Mouse (Mus musculus) testis, postnatal 10 days (tissue): ENCODE data around the gene Mamdc4.
A peak's percentile ranks its signal among the peaks of the same experiment; 100 is the strongest.
"Not testable (repeated sequence)": the region's sequence is repeated elsewhere in the genome, so short reads cannot be mapped to it uniquely, and the experiment has no call there.

Experiments used
- DNase-seq: peaks from one replicate; pipeline ENCODE4 v3.0.0; 2021; ENCODE audit warnings: low spot score

Gene Mamdc4

DNA sequence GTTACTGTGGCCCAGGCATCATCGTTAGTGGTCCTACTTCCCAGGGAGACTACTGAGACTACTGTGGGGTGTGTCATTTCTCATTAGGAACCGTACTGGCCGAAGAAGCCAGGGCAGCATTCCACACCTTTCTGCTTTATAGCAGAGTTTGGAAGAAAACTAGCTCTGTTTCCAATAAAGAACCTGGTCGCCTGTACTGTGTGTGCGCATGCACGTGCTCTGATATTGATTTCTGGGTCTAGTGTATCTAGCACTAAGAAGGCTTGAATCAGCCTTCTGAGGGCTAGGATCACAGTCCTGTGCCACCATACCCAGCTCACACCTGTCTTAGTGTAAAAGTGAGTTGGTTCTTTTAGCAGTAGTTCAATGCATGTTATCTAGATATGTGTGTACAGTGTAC lies 15.9 kb downstream of the Mamdc4 start:
- no peak for DNase-seq

DNA sequence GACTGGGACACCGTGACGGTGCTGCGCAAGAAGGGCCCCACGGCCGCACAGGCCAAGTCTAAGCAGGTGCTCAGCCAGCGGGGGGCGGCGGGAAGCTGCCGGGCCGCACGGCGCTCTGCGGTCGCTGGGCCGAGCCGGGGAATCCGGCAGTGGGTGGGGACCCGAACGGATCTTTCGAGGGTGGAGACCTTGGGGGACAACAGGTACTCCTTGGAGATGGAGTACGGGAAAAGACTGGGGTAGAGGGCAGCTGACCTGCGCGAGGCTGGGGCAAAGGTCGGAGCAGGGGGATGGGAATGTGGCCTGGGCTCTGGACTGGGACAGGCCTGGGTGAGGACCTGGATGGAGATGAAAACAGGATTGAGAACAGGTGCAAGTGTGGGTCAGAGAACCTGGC lies 16.7 kb downstream of the Mamdc4 start:
- no peak for DNase-seq

DNA sequence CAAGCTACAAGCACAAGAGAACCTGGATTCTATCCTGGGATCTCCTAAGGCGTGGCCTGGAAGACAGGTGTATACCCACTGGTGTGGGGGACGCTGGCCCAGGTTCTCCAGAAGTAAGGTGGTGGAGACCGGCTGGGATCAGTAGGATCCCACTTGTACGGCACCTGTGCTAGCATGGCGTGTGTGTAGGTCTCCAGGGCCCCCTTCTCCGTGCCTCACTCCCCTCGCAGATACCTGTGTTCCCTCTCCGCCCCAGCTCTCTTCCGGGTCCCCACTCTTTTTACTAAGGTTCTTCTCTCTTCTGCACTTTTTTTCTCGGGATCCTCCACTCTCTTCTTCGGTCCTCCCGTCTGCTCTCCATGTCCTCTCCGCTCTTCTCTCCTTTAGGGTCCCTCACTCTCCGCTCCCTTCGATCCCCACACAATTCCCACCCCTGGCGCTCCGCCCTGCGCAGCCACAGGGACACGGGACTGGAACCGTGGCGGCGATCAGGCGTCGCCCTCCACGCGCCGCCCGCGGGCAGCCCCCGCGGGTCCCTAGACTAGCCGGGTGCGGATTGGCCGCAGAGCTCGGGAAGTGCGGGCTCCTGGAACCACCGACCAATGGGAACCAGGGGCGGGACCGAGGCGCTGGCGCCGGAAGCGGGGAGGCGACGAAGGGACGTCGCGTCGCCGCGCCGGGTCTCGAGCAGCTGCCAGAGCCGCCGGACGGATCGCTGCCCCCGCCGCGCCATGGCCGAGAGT lies 17.3 kb downstream of the Mamdc4 start, which contains the start of gene Edf1:
Gene Edf1, plus strand, starts transcription at position 627 of the 743 bp plus-strand sequence.
- DNase-seq: peak; percentile 94

DNA sequence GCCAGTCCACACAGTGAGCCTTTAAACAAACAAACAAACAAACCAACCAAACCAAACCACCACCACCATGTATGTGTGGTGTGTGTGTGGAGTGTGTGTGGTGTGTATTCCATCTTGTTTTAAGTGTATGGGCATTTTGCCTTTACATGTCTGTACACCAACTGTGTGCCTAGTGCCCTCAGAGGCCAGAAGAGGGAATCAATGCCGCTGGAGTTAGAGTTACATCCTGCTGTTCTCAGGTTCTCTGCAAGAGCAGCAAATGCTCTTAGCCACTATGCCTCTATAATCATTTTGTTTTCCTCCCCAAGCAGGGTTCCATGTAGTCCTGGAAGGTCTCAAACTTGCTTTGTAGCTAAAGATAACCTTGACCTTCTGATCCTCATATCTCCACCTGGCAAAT lies 18.3 kb downstream of the Mamdc4 start:
- DNase-seq: no peak

DNA sequence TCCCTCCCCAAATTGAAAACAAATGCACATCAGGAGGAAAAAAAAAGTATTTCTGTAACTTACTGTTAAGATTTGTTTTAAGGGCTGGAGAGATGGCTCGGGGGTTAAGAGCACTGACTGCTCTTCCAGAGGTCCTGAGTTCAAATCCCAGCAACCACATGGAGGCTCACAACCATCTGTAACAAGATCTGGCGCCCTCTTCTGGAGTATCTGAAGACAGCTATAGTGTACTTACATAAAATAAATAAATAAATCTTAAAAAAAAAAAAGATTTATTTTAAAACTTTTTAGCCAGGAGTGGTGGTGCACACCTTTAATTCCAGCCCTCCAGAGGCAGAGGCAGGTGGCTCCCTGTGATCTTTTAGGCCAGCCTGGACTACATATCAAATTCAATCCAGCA lies 19.2 kb downstream of the Mamdc4 start:
- DNase-seq: not testable (repeated sequence)

DNA sequence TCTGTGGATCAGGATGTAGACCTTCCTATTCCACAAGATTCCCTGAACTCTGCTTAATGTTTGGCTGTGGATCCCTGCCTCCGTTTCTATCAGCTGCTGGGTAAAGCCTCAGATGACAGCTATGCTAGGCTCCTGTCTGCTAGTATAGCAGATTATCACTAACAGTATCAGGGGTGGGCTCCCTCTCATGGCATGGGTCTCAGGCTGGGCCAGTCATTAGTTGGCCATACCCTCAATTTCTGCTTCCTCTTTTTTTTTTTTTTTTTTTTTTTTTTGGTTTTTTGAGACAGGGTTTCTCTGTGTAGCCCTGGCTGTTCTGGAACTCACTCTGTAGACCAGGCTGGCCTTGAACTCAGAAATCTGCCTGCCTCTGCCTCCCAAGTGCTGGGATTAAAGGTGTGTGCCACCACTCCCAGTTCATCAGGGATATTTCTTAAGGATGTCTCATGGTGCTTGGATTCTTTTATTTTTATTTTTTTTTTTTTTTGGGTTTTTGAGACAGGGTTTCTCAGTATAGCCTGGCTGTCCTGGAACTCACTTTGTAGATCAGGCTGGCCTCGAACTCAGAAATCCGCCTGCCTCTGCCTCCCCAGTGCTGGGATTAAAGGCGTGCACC lies 21.4 kb downstream of the Mamdc4 start:
- DNase-seq: not testable (repeated sequence)

DNA sequence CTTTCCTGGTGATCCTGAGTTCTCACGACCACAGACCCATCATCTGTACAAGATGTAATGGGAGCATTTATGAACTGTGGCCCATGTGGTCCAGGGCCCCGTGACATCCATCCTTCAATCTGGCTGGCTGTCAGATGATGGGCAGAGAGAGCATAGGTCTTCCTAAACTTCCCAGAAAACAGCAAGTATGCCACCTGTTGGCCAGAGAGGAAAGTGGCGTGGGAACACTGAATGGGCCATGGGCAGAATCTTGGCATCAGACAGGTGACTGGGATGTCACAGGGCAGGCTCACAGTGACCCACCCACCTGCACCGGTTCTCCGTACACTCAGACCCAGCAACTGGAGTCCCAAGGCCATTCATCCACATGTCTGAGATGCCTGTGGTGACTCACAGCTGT lies 23.5 kb downstream of the Mamdc4 start:
- DNase-seq: no peak

DNA sequence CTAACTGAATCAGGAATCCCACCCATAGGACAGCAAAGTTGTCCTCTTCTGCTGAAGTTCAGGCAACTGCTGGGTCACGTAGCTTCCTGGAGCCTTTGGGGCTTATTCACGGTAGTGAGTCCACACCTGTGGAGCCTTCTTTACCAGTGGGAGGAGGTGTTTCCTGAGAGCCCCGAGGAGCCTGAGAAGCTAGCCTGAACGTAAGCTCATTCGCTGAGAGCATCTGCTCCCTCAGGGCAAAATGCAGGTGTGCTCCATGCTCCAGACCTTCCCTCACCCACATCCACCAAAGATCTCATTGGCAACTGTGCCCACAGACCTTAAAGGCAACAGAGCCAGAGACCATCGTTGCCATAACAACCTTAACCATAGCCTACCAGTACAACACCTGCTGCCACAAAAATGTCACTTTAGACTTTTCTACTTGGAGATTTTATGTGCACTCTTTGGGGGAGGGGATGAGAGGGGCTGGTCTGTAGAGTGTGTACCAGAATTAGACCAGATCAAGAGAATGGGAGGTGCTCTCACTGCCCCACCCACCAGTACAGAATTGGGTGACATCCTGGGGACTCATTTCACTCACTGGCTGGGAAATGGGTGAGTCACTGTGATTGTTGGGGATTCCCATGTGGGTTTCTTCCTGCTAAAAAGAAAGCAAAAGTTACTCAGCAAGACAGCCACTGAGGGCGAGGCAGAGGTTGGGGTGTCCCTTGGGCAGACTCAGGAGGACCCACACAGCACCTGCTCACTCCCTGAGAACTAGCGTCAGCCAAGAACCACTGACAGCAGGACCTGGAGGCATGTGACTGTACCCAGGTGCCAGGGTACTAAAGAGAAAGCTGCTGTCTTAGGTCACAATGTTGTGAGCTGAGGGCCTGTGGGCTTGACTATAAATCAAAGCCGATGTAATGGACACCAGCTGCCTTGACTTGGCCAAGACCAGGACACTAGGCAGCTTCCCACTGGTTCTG lies 25.3 kb downstream of the Mamdc4 start:
- no peak for DNase-seq

DNA sequence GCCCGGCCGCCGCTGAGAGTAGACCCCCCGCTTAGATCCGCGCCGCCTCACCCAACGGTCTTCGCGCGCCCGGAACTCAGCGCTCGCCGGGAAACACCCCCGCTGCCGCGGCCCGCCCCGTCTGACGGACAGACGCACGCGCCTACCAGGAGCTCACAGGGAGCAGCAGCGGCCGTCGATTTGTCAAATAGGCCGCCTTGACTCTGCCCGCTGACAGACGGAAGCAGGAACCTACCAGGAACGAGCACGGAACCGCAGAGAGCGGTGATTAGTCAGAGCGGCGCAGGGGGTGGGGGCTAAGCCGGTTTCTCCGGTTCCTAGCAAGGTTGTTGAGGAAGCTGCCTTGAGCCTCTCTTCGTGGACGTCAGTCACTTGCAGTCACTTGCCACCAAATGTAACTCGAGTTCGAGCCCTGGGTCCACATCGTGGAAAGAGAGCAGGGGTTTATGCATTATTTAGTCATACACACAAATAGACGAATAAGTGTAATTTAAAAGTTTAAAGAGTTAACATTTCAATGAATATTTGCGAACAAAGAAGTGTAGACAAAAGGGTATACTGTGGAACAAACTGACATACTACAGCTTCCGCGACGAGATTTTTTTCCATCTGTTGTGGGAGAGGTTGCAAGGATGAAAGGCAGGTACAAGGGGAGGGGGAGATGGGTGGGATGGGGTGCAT lies 27.7 kb downstream of the Mamdc4 start, which contains the start of gene Traf2:
Gene Traf2, minus strand, starts transcription at position 130 of the 681 bp plus-strand sequence.
- DNase-seq: peak; percentile 98

DNA sequence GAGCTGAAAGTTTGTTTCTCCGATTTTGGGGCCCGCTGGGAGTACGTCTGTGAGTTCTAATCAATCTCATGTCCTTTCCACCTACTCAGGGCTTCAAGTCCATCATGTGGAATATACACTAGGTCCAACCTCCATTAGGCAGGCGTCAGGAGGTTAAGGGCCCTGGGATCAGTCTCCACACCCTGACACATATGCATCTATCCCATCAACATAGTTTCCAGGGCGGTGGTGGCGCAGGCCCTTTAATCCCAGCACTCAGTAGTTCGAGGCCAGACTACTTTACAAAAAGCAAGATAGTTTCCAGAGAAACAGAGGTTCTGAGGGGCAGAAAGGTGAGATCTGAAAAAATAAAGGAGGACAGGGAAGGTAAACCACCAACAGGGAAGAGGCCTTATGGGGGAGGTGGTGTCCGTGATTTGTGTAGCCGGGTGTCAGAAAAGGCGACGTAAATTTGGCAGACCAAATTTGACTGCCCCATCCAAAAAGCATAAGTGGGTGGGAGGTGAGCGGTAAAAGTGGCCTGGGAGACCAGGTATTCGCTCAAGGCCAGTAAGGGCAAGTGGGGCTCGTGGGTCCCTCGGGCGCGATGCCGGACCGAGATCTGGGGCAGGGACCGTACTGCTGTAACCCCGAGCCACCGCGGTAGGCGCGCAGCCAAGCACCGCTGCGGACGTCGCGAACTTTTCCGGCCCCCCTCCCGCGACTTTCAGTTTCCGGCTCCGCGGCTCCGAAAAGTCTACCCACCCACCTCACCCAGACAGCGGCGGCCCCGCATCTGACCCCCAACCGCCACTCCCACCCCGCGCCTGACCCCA lies 28.4 kb downstream of the Mamdc4 start:
- DNase-seq: no peak

DNA sequence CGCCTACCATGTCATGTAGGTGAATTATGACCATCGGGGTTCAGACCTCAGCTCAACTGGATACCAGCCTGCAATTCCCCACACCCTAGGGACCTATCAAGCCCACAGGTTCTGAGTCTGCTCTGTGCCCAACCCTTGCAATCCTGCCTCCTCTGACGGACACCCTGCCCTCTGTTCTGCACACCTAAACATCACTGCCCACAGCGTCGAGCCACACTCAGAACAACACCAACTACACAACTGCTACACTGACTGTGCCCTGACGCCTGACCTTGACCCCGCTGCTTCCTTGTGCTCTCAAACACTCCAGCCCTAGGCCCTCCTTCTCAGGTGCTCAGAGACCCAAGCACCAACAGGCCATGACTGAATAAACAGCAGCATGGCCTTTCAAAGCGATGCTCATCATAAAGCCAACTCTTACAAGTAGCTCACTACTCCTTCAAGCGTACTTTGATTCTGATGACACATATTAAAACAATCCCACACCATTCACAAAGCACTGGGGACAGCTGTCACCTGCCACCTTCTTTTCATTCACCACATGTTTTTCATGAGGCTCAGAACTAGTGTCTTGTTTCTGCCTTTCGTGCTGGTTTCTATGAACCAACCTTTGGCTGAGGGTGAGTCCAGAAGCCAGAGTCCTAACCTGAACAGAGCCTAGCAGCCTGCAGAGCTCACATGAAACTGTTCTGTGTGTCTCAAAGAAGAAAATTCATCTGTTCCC lies 32.8 kb downstream of the Mamdc4 start:
- no peak for DNase-seq

DNA sequence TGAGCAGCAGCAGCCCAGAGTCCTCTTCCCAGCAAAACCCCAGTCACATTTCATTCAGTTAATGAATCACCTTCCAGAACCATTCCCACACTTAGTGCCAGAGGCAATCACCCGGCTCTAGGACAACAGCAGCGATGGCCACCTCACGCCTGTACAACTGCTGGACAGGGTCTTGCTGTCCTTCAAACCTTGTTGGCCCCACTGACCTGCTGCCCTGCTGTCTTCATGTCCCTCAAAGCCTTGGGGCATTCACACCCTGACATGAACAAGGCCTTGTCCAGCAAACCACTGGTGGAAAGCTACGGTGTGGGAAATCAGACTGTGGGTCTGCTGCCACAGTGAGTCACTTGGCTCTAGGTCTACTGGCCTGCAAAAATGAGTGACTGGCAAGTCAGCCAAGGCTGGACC lies 34.1 kb downstream of the Mamdc4 start:
- no peak for DNase-seq

DNA sequence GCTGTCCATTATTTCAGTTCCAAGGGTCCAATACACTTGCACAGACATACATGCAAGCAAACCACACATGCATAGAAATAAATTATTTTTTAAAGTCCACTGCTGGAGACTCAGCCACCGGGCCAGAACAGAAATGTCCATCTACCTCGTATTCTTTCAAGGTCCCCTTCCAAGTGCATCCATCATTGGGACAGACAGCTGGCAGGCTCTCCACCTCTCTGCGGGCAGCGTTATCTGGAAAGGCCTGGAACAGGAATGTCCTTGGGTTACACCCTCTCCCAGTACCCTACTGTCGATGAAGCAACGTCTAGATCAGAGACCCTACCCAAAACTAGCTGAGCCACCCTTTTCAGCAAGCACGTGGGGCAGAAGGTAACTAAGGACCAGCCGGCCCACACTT lies 38.1 kb downstream of the Mamdc4 start:
- no peak for DNase-seq

DNA sequence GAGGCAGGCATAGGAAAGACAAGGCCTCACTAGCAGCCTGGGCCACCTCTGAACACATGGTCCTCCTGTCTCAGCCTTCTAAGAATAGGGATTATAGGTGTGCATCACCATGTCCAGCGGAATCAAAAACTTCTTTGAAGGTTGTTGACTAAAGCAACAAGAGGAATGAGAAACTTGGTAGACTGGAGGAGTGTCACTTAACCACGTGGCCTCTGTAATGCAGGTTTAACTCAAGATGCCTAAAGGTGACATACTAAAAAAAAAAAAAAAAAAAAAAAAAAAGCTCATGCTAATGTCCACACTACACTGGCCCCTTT lies 39.8 kb downstream of the Mamdc4 start:
- DNase-seq: no peak

DNA sequence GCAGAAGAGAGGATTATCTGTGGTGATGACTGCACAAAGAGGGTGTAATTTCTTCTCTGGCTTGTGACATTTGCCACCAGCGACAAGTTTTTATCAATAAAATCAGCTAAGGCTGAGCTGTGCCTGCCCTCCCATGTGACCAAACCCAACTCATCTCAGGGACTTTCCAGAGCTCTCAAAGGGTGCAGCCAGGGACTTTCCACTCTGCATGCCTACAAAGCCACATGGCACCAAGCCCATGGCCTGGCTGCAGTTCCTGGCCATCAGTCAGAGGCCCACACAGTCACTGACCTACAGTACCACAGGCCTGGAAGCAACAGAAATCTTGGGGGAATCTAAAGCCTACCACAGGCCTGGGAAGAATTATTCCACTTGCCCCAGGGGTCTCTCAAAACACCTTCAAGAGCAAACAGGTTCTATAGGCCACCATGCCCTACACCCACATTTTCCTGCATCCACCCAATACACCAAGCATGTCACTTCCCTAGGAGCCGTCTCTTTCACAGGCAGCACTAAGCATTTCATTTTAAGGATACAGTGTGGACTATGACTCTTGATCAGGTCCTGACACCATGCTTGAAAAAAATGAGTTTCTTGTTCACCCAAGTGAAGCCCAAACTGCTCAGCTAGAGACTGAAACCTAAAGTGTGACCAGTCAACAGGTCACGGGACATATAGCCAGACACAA lies 40.3 kb downstream of the Mamdc4 start:
- DNase-seq: no peak

DNA sequence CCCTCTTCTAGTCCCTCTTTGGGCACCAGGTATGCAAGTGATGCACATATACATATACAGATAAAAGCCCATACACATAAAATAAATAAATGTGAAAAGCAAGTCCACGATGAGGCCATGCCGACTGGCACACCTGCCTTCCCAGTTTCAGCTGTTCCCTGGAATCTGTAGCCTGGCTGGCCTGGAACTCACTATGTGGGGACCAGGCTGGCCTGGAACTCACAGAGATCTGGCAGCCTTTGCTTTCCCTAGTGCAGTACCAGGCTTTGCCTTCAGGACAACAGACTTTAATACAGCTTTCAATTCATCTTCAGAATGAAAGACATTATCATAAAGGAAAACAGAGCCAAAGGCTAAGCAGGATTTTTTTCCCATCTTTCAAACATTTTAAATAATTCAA lies 40.9 kb downstream of the Mamdc4 start:
- DNase-seq: no peak

DNA sequence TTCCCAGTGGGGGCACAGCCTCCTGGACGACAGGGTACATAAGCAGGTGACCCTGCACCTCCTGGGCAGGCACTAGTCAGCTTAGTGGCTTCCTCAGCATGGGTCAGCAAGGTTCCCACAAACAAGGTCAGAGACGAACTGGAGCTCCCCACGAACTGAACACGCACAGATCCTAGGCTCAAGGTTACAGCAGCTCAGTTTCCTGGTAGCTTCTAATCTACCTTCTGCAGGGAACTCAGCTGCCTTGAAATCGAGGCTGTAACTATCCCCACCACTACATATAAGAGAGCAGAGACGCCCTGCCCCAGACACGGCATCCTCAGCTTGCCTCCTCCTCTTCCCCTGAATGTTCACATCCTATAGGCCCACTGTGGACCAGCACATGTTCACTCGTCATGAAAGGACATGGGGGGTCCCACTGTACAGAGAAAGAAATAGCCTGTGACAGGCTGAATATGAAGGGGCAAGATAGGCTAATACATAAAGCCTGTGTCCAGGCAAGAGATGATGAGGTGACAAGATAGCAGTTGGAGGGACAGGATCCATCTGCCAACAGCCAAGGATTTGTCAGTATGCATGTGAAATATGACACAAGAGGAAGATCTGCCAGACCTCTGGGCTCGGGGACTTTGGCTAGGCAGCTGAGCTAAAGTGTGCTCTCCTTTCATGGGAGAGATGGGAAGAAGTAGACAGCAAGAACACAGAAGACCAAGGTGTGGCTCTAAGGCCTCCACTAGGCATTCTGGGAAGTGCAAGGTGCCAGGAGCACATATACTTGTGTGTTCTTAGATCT lies 47.9 kb downstream of the Mamdc4 start:
- no peak for DNase-seq
